Mouse (Mus musculus): ENCODE data around the gene Vmn1r115. TPM values are rescaled to one million over a fixed set of nuclear protein-coding genes. Genes with fewer than 3 reads are reported as not detected.

Gene Vmn1r115
- not detected for polyA plus RNA-seq (2014; fragmentation: Illumina TruSeq; extraction: RNeasy Lipid Tissue Mini Kit (QIAGEN cat#74804); ENCODE audit: low read depth, low replicate concordance)

DNA sequence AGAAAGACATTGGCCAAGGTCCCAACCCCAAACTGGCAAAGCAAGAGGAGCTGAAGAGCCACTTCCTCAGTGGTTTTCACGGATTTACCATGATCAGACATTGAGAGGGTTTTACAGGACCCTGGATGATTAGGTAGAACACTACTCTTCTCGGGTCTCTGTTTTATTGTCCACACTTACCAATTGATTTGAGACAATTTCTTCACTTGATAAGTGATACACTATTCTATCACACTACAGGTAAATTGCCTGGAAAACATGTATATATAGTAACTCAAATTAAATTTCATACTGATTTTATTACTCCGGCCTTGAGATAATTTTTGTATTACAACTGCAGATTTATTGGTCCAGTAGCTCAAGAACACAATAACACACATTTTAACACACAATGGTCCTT lies at the start of gene Vmn1r115:
Gene Vmn1r115 (minus strand): TSS at position 101 of the 400 bp plus-strand sequence.

DNA sequence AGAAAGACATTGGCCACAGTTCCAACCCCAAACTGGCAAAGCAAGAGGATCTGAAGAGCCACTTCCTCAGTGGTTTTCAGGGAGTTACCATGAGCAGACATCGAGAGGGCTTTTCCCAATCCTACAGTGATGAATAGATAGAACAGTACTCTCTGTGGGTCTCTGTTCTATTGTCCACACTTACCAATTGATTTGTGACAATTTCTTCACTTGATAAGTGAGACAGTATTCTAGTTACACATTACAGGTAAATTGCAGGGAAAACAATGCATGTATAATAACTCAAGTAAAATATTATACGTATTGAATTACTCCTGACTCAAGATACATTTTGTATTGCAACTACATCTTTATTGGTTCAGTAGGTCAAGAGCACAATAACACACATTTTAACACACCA lies 39.2 kb upstream of the Vmn1r115 start, which contains the start of gene Vmn1r117:
Gene Vmn1r117 (minus strand): TSS at position 101 of the 400 bp plus-strand sequence.

DNA sequence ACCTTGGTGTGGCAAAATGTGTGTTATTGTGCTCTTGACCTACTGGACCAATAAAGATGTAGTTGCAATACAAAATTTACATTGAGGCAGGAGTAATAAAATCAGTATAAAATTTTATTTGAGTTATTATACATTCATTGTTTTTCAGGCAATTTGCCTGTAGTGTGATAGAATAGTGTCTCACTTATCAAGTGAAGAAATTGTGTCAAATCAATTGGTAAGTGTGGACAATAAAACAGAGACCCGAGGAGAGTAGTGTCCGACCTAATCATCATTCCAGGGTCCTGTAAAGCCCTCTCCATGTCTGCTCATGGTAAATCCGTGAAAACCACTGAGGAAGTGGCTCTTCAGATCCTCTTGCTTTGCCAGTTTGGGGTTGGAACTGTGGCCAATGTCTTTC lies 27.2 kb upstream of the Vmn1r115 start, which contains the start of gene Vmn1r116:
Gene Vmn1r116 (plus strand): TSS at position 301 of the 400 bp plus-strand sequence.

DNA sequence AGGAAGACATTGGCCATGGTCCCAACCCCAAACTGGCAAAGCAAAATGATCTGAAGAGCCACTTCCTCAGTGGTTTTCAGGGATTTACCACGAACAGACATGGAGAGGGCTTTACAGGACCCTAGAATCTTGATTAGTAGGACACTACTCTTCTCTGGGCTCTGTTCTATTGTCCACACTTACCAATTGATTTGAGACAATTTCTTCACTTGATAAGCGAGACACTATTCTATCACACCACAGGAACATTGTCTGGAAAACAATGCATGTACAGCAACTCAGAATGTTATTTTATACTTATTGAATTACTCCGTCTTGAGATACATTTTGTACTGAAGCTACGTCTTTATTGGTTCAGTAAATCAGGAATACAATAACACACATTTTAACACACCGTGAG lies 32.7 kb downstream of the Vmn1r115 start, which contains the start of gene Vmn1r114:
Gene Vmn1r114 (minus strand): TSS at position 101 of the 400 bp plus-strand sequence.

Other genes with a start within 250 kb of the Vmn1r115 start
- not detected for gene Gm4513, start 246.0 kb downstream of the Vmn1r115 start, polyA plus RNA-seq (2014; fragmentation: Illumina TruSeq; extraction: RNeasy Lipid Tissue Mini Kit (QIAGEN cat#74804); ENCODE audit: low read depth, low replicate concordance)
- not detected for gene Vmn1r107, start 176.1 kb downstream of the Vmn1r115 start, polyA plus RNA-seq (2014; fragmentation: Illumina TruSeq; extraction: RNeasy Lipid Tissue Mini Kit (QIAGEN cat#74804); ENCODE audit: low read depth, low replicate concordance)
- not detected for gene Vmn1r111, start 141.8 kb downstream of the Vmn1r115 start, polyA plus RNA-seq (2014; fragmentation: Illumina TruSeq; extraction: RNeasy Lipid Tissue Mini Kit (QIAGEN cat#74804); ENCODE audit: low read depth, low replicate concordance)
- not detected for gene Gm10668, start 114.4 kb downstream of the Vmn1r115 start, polyA plus RNA-seq (2014; fragmentation: Illumina TruSeq; extraction: RNeasy Lipid Tissue Mini Kit (QIAGEN cat#74804); ENCODE audit: low read depth, low replicate concordance)
- gene Vmn1r112, start 73.8 kb downstream of the Vmn1r115 start, polyA plus RNA-seq (2014; fragmentation: Illumina TruSeq; extraction: RNeasy Lipid Tissue Mini Kit (QIAGEN cat#74804); ENCODE audit: low read depth, low replicate concordance), result not detected
- not detected for gene Vmn1r113, start 57.7 kb downstream of the Vmn1r115 start, polyA plus RNA-seq (2014; fragmentation: Illumina TruSeq; extraction: RNeasy Lipid Tissue Mini Kit (QIAGEN cat#74804); ENCODE audit: low read depth, low replicate concordance)
- gene Vmn1r114, start 32.8 kb downstream of the Vmn1r115 start, polyA plus RNA-seq (2014; fragmentation: Illumina TruSeq; extraction: RNeasy Lipid Tissue Mini Kit (QIAGEN cat#74804); ENCODE audit: low read depth, low replicate concordance), result not detected
- not detected for gene Vmn1r116, start 27.3 kb upstream of the Vmn1r115 start, polyA plus RNA-seq (2014; fragmentation: Illumina TruSeq; extraction: RNeasy Lipid Tissue Mini Kit (QIAGEN cat#74804); ENCODE audit: low read depth, low replicate concordance)
- not detected for gene Vmn1r117, start 39.1 kb upstream of the Vmn1r115 start, polyA plus RNA-seq (2014; fragmentation: Illumina TruSeq; extraction: RNeasy Lipid Tissue Mini Kit (QIAGEN cat#74804); ENCODE audit: low read depth, low replicate concordance)
- gene Vmn1r118, start 67.4 kb upstream of the Vmn1r115 start, polyA plus RNA-seq (2014; fragmentation: Illumina TruSeq; extraction: RNeasy Lipid Tissue Mini Kit (QIAGEN cat#74804); ENCODE audit: low read depth, low replicate concordance), result not detected
- gene Vmn1r119, start 167.5 kb upstream of the Vmn1r115 start, polyA plus RNA-seq (2014; fragmentation: Illumina TruSeq; extraction: RNeasy Lipid Tissue Mini Kit (QIAGEN cat#74804); ENCODE audit: low read depth, low replicate concordance), result not detected
- not detected for gene Vmn1r120, start 208.8 kb upstream of the Vmn1r115 start, polyA plus RNA-seq (2014; fragmentation: Illumina TruSeq; extraction: RNeasy Lipid Tissue Mini Kit (QIAGEN cat#74804); ENCODE audit: low read depth, low replicate concordance)